Mouse (Mus musculus) urinary bladder, postnatal 25 days (tissue): ENCODE data around the gene Otub1.

Experiments used
- DNase-seq: peaks from one replicate; pipeline ENCODE4 v3.0.0; 2022; ENCODE audit warnings: low spot score

The Otub1 gene

DNA sequence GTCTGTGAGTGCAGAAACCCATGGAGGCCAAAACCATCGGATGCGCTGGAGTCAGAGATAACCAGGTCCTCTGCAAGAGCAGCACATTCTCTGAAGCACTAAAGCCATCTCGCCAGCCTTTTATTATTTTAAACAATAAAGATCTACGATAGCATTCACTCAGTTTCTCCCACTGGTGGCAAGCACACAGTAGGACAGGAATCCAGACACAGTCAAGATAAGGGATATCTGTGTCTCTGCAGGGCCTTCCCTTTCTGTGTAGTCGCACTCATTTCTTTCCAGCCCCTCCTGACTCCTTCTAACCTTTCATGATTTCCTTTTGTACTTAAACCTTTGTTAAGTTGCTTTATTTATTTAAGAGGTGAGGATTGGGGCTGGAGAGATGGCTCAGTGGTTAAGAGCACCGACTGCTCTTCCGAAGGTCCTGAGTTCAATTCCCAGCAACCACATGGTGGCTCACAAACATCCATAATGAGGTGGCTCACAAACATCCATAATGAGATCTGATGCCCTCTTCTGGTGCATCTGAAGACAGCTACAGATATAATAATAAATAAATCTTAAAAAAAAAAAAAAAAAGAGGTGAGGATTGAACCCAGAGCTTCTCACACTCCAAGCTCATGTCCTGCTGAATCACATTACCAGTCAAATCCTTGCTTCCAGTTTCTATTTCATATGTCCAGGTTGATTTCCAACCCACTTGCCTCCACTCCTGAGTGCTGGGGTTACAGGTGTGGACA is 4.0 kb upstream of the Otub1 start:
- DNase-seq = no peak

DNA sequence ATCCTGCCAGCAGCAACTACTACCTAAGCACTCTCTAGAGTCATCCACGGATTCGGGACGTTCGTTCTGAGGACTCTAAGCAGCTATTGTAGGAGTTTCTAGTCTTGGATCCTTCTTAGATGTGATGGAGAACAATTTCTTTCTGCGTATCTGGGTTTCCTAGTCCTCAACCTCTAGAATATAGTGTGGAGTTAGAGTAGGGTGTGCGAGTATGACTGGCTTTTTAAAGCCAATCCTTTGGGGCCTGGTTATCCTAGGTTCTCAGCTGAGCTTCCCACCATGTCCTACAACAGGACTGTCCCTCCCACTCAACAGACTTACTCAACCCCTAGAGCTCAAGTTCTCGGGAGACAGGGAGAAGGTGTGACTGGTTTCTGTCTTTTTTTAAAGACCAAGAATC is 790 bp downstream of the Otub1 start:
- DNase-seq = no peak

DNA sequence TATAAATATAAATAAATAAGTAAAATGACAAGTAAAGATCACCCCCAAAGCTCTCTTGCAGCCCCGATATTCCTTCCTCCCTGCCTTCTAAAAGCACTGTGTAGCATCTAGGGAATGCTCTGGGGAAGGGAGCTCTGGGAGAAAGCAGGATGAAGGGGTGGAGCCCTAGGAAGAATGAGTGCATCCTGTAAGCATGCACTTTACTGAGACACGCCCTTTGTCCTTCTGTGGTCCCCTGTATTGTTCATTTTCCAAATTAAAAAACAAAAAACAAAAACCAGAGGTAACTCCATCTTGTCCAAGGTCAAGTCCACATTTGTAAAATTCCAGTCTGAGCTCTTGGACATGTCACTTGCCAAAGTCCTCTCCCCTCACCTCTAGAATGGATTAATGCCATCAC is 1.2 kb downstream of the Otub1 start:
- no peak for DNase-seq

DNA sequence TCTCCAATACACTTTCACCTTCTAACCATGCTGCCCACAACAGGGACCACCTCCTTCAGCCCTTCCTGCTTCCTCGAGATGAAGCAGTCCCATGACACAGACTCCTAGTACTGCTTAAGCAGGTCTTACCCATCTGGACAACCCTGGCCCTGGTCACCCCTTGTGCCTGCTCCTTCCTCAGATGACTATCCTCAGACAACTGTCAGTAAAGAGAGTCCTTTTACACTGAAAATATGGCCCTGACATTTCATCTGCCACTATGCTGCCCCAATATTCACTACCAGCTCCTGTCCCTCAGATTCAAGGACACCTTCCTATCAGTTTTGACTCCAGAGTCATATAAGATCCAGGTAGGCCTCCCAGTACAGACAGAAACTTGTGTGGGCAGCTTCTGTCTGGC is 5.7 kb downstream of the Otub1 start:
- DNase-seq = no peak

DNA sequence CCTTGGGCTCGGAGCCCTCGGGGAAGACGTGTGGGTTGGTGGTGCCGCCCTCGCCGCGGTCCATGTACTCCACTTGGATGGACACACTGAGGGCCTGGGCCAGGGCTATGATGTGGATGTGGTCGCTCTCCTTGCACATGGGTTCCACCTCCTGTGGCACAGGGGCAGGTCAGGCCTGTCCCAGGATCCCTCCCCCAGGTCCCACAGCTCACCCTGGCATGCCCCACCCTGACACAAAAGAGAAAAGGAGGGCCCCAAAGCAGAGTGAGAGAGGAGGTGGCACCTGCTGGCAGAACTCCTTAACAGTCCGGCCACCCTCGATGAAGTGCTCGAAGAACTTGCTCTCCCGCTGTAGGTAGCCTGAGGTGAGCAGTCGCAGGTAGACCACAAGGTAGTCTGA is 7.0 kb downstream of the Otub1 start:
- DNase-seq = no peak

GRCm38 (mm10) chr19:7197445-7197844 is 8.7 kb downstream of the Otub1 start:
- DNase-seq = no peak

DNA sequence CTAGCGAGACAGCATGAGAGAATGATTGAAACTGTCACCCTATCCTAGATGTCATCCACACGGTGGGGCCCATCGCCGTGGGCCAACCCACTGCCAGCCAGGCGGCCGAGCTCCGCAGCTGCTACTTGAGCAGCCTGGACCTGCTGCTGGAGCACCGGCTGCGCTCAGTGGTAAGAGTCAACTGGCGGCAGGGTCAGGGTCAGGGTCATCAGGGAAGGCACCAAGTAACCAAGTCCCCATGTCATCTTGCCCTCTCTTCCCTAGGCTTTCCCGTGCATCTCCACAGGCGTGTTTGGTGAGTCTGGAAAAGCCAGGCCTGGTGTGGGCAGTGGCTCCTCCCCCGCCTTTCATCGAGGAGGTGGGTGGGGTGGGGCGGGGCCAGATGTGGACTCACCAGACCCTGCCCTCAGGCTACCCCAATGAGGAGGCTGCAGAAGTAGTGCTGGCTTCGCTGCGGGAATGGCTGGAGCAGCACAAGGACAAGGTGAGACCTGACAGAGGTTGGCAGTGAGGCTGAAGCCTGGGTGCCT is 9.3 kb downstream of the Otub1 start:
- no peak for DNase-seq

DNA sequence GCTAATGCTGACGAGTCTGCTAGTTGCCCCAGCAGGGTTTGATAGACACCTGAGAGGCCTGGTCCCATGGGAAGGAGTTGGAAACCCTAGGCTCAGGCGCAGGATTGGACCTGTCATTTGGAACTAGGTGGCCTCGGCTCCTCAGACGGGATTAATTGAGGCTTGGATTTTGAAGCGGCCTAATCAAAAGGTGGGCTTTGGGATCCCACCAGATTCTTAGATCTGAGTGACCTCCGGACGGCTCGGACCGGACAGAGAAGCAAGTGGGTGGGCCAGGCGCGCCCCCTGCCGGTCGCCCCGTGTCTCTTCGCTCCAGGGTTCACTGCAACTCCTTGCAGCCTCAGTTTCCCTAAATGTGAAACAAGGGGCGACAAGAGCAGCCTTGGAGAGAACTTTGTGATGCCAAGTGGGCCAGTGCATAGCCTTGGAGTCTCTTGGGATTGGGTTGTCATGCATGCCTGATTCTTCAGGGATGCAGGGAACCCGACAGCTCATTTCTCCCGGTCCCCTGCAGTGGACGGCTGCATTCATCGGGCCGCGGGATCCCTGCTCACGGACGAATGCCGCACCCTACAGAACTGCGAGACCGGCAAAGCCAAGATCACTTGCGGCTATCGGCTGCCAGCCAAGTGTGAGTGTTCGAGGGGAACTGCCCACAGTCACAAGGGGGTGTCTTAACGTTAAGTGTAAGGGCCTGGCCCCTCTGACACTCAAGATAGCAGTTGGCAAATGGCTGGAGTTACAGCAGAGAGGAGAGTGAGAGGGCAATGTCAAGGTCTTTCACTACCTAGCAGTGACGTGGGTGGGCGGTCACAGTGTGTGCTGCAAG is 10.0 kb downstream of the Otub1 start:
- DNase-seq = peak; percentile 65

DNA sequence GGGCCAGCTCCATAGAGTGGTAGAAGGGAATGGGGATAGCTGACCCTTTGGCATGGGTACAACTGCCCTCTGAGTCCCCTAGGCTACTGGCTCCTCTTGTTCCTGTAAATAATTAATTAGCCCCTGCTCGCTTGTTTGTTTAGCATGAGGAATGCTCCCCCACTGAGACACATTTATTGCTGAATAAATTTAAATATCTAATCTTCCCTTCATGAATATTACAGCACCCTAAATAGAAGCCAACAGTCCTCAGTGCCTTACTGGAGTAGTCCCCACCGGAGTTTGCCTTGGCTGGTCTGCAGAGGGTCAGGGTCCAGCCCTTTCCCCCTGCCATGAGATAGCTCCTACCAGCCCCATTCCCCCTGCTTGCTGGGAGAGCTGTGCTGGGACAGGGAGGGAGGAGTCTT is 13.6 kb downstream of the Otub1 start:
- no peak for DNase-seq

DNA sequence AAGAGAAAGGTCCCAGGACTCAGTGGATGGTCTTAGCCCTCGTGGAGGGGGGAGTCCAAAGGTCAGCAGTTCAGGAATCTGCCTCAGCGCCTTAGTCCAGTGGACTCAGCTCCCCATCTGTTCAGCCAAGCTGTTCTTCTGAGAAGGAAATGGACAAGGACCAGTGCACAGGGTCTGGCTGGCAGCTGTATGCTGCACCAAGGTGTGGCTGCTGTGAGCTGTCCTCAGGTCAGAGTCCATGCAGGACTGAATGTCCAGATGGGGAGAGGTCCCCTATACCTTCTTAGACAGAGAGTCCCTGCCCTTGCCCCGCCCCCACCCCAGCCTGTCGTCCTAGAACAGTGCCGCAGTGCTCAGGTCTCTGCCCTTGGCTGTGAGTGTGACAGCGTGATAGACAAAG is 14.5 kb downstream of the Otub1 start:
- no peak for DNase-seq

DNA sequence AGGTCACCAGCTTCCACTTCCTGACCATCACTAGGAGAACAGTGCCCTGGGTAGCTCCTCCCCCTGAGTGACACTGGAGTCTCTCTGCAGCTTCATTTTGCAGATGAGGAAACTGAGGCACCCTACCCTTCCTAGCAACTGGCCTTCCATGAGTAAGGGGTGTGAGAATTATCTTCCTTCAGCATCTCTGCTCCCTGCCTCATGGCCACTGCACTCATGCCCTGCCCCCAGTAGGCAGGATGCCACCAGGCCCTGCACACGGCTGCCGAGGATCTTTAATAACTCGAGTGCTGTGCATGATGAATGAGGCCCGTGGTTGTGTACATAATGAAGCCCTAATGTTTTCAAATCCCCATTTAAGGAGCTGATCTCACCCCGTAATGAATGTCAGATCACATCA is 15.1 kb downstream of the Otub1 start:
- DNase-seq = no peak

DNA sequence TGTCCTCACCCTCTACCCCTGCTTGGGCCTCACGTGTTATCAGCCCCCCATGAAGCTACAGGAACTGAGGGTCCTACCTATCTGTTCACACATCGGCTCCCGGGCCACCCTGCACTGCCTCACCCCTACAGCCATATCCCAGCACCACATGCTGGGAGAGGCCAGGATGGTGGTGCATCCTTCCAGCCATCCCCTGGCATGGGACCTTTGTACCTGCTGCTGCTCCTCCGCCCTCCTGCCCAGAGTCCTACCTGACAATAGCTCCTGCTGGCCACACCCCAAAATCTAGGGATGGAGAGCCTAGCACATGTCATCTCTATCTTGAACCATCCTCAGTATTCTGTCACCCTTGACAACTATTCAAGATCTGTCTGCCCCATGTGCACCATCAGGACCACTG is 17.1 kb downstream of the Otub1 start:
- DNase-seq = no peak

- DNase-seq = no peak
Measured at GRCm38 (mm10) chr19:7187157-7187556, 19.0 kb downstream of the Otub1 start.

- no peak for DNase-seq
Measured at GRCm38 (mm10) chr19:7185715-7186291, 20.3 kb downstream of the Otub1 start.

- no peak for DNase-seq
Measured at GRCm38 (mm10) chr19:7185059-7185458, 21.1 kb downstream of the Otub1 start.

DNA sequence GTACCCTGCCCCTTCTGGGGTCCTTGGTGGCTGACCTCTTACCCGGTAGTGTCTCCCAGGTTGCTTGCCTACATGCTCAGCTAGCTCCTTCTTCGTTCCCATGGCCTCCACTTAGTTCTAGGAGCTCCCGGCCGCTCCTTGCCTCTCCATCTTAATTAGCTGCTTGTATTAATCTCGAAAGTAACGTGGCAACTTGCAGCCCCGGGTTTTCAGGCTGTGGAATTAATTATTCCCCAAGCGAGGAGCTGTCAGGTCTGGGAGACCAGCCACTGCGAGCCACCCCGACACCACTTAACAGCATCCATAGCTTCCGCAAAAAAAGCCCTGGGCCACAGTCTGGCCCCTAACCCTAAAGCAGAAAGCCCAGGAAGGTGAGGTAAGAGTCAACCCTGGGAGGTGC is 22.7 kb downstream of the Otub1 start:
- no peak for DNase-seq

DNA sequence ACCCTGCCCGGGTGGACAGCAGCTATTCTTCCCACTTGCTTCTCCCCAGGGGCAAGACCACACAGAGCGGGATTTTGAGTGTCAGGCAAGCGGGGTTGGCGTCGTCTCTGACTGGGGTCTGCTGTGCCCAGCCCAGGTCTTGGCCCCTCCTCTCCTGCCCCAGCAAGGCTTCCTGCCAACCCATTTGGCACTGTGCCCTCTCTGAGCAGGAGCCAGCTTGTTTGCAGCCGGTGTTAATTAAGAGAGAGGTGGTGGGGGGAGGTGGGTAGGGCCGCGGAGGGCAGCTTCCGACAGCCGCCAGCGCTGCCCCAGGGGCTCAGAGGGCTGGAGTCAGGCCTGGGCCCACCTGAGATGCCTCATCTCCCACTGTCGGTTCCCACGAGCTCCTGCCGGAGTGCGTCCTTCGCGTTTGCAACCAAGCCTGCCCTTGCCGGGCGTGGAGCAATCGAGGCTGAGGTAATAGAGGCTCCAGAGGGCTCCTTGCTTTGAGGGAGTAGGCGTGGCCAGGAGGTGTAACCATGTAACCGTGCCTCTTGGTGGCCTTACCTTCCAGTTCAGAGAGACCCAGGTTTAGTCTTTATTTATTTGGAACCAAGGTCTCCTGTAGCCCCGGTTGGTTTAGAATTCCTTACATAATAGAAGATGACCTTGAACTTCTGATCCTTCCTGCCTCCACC is 23.7 kb downstream of the Otub1 start:
- DNase-seq = peak; percentile 55

GRCm38 (mm10) chr19:7181496-7181895 is 24.6 kb downstream of the Otub1 start:
- no peak for DNase-seq

- no peak for DNase-seq
Measured at GRCm38 (mm10) chr19:7180756-7181405, 25.2 kb downstream of the Otub1 start.

DNA sequence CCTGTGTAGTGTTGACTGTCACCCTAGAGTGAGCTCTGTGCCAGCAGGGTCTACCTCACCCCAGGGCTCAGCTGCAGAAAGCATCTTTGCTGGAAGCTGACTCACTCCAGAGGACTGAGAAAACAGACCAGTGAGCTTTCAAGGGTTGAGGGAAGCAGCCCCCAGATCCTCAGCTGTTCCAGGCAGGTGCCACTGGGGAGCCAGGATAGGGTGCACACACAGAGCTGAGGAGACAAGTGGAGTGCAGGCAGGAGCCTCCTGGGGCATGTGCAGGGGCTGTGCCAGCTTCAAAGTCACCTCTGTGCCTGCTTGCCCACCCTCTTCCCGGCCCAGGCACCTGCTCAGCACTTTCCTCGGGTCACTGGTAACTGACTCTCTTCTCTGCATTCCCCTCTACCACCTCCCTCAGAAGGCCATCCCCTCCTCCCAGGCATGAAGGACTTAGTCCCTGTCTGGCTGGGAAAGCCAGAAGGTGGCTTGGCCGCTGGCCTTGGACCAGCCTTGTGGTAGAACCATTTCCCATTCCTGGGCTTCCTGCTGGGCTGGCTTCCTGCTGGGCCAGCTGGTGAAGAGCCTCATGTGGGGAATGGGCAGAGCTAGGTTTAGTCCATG is 27.2 kb downstream of the Otub1 start:
- DNase-seq = no peak

DNA sequence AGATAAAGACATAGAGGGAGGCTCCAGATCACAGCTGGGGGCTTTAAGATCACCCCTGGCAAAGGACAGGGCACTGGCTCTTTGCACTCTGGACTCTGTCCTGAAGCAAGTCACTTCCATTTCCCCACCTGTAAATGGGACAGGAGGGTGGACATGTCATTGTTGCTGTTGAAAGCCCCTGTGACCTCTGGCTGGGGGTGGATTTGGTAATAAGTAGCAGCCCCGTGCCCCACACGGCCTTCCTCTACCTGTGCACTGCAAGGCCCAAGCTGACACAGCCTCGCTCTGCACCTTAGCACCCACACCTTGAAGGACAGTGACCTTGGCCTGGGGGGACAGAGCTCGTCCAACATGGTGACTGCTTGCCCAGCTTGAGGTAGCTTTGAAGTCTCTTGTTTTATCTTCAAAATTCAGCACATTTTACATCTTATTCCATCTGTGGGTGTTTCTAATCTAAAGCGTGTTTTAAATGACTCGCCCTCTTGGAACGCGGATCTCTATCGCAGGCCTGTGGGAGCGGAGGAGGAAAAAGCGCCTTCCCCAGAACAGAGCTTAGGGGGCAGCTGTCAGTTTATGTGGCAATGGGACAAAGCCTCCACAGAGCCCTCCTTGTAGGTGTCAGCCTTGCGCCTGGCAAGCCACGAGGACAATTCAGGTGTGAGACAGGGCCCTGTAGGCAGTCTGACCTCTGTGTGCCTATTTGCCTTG is 28.2 kb downstream of the Otub1 start:
- no peak for DNase-seq
